Mouse (Mus musculus): ENCODE results near the gene Il1rl2. TPM values are rescaled to one million over a fixed set of nuclear protein-coding genes. Genes with fewer than 3 reads are reported as not detected.
"Not testable (repeated sequence)": the region's sequence is repeated elsewhere in the genome, so short reads cannot be mapped to it uniquely, and the experiment has no call there.

Il1rl2 gene
- 1 to 10 TPM; 3.0 to 3.4 TPM for total RNA-seq (2021)
- long read RNA-seq, experiment 1, partial matches to known transcripts: 0 of 1 reads
- long read RNA-seq, experiment 1, other reads (novel, unspliced or antisense): 0 of 1 reads
- long read RNA-seq, experiment 2, partial matches to known transcripts: 0 of 2 reads
- long read RNA-seq, experiment 2, other reads (novel, unspliced or antisense): 0 of 2 reads

DNA sequence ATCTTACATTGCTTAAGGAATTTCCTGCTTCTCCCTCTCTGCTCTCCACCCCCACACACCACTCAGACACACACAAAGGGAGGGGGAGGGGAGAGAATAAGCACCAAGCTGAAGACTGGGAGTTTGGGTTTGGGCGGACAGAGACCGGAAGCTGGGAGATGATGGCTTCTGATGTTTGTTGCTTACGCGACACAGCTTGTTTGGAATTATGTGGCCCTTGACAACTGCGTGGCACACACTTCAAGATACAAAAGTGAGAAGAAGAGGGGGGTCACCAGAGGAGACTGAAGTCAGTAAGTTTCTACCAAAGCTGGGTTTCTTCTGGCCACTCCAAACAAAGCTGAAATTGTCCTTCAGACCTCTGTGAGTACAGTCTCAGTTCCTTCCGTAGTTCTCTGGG, at the start of gene Il1rl2:
Gene Il1rl2 (plus strand): TSS at position 154 of the 400 bp plus-strand sequence.
- intact Hi-C loops (cut with DNase I; ENCODE audit: low total_unique reads): no loop called here
- no peak for DNase-seq

GRCm38 (mm10) chr1:40275285-40276013, 49.0 kb upstream of the Il1rl2 start:
- DNase-seq: no peak
- intact Hi-C loops (cut with DNase I; ENCODE audit: low total_unique reads): no loop called here

GRCm38 (mm10) chr1:40277944-40278343, 46.5 kb upstream of the Il1rl2 start:
- intact Hi-C loops (cut with DNase I; ENCODE audit: low total_unique reads): no loop called here
- DNase-seq: no peak

DNA sequence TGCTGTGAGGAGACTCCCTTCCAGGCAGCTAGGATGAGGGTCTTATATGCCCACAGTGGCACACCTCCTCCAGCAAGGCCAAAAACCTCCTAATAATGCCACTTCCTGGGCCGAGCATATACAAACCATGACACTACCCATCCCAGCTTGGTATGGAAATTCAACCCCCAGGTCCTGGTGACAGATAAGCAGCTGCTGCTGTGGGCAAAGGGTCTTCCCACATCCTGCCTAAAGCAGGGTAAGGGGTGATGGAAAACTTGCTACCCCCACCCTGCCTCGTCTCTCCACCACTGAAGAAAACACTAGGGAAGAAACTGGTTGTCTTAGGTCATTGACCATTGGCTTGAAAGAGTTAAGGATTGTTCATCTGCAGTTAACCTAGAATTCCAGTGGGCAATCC, 45.7 kb upstream of the Il1rl2 start:
- no peak for DNase-seq
- intact Hi-C loops (cut with DNase I; ENCODE audit: low total_unique reads): no loop called here

GRCm38 (mm10) chr1:40279182-40279743, 45.1 kb upstream of the Il1rl2 start:
- intact Hi-C loops (cut with DNase I; ENCODE audit: low total_unique reads): no loop called here
- DNase-seq: no peak

GRCm38 (mm10) chr1:40281950-40282349, 42.5 kb upstream of the Il1rl2 start:
- DNase-seq: no peak
- intact Hi-C loops (cut with DNase I; ENCODE audit: low total_unique reads): no loop called here

DNA sequence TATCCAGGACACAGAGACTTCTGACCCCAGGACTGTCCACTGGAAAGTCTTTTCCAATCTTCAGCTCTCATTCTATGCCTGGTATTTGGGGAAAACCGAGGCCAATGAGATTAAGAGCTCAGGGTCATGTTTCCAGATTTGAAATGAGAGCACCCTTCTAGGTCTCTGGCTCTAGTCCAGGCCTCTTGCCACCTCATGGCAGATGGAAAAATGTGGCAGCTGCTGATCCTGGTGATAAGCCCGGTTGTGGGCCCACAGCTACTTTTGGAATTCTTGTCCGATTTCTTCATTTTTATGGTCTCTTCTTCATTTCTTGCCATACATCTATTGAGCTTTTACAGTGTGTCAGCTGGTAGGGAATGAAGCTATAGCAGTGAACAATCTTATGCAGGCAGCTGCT, 42.0 kb upstream of the Il1rl2 start:
- DNase-seq: no peak
- intact Hi-C loops (cut with DNase I; ENCODE audit: low total_unique reads): no loop called here

GRCm38 (mm10) chr1:40283995-40284394, 40.4 kb upstream of the Il1rl2 start:
- DNase-seq: no peak
- intact Hi-C loops (cut with DNase I; ENCODE audit: low total_unique reads): no loop called here

- no peak for DNase-seq
- intact Hi-C loops (cut with DNase I; ENCODE audit: low total_unique reads): no loop called here
These were observed 33.7 kb upstream of the Il1rl2 start for GRCm38 (mm10) chr1:40290489-40291255.

- no peak for DNase-seq
- intact Hi-C loops (cut with DNase I; ENCODE audit: low total_unique reads): no loop called here
These were observed 32.2 kb upstream of the Il1rl2 start for GRCm38 (mm10) chr1:40292231-40292630.

- no peak for DNase-seq
- intact Hi-C loops (cut with DNase I; ENCODE audit: low total_unique reads): no loop called here
These were observed 30.5 kb upstream of the Il1rl2 start for GRCm38 (mm10) chr1:40293891-40294290.

DNA sequence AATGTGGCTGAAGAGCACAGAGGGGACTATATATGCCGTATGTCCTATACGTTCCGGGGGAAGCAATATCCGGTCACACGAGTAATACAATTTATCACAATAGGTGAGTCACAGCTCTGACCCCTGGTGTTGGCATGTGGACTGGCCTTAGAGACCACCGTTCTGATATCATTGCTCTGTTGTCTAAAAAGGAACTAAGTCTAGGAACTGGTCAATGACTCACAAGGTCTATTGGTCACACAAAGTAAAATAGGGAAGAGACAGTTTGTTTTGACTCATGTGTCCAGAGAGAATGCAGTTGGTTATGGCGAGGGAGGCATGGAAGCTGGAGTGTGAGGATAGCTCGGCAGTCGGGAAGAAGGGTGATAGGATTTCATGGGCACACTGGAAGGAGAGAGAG, 29.6 kb upstream of the Il1rl2 start:
- DNase-seq: no peak
- intact Hi-C loops (cut with DNase I; ENCODE audit: low total_unique reads): no loop called here

DNA sequence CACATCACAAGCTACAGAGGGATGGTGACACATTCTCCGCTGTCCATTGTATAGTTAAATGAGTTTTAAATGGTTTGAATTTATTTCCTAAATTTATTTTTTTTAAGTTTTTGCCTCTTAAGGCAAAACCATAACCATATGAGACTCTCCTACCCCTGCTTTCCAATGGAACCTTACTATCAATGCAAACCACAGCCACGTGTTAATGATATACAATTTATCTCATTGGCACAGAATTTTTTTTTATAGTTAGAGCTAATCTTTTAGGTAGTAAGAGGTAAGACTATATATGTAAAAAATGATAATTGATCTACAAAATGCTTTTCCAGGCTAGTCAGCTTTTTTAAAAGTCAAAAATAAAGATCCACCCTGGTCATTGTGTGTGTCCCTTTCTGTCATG, 26.4 kb upstream of the Il1rl2 start:
- intact Hi-C loops (cut with DNase I; ENCODE audit: low total_unique reads): no loop called here
- DNase-seq: no peak

- intact Hi-C loops (cut with DNase I; ENCODE audit: low total_unique reads): no loop called here
- no peak for DNase-seq
These were observed 21.1 kb upstream of the Il1rl2 start for GRCm38 (mm10) chr1:40303179-40303866.

- intact Hi-C loops (cut with DNase I; ENCODE audit: low total_unique reads); DNase-seq: not testable (repeated sequence)
These were observed 20.1 kb upstream of the Il1rl2 start for GRCm38 (mm10) chr1:40304321-40304720.

- no peak for DNase-seq
- intact Hi-C loops (cut with DNase I; ENCODE audit: low total_unique reads): no loop called here
These were observed 18.3 kb upstream of the Il1rl2 start for GRCm38 (mm10) chr1:40306111-40306510.

GRCm38 (mm10) chr1:40311123-40311522, 13.3 kb upstream of the Il1rl2 start:
- DNase-seq: no peak
- intact Hi-C loops (cut with DNase I; ENCODE audit: low total_unique reads): no loop called here

DNA sequence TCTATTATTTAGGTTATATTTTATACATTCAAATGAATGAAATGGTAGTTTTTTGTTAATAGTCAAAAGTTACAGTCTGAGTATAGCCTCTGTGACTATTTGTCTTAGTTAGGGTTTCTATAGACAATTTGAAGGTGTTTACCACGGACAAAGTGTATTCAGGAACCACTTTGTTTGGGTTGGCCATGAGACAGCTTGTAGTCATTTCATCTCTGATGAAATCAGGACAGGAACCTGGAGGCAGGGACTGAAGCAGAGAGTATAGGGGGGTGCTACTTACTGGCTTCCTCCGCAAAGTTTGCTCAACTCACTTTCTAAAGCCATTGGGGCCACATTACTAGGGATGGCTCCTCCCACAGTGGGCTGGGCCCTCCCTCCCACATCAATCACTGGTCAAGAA, 12.8 kb upstream of the Il1rl2 start:
- intact Hi-C loops (cut with DNase I; ENCODE audit: low total_unique reads): no loop called here
- no peak for DNase-seq

DNA sequence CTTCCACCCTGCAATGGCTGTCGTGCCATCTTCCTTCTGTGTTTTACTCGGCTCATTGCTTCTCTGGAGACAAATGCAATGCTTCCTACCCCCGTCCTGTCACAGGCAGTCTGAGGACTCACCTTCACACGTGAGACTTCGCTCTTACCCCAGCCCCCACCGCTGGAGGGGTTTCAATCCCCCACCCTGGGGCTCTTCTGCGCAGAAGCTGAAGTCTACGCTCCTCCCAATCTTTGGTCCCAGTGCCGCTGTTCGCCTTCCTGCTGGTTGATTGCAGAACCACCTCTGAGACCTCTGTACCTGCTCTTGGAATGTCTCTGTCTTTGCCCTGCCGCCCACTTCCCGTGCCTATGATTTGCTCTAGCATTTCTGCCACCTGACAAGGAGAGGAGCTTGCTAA, 10.4 kb upstream of the Il1rl2 start:
- no peak for DNase-seq
- intact Hi-C loops (cut with DNase I; ENCODE audit: low total_unique reads): no loop called here

DNA sequence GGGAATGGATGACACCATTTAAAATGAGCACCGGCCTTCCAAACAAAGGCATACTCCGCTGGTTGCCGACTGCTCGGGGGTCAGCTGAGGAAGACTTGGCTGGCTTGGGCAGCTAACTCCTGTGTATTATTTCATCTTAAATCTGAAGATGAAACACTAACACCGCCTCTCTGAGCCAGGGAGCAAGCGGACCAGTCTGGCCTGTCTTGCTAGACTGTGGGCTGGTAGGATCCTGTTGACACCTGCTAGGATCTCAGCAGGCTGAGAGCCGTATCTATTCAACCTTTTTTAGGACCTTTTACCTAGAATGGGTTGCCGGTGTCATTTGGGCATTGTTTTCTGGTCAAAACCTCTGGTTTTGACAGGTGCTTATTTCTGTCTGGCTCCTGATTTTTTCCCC, 6.8 kb upstream of the Il1rl2 start:
- DNase-seq: no peak
- intact Hi-C loops (cut with DNase I; ENCODE audit: low total_unique reads): no loop called here
